Mouse (Mus musculus): ENCODE measurements around the gene Ndufb6. TPM values are rescaled to one million over a fixed set of nuclear protein-coding genes. Genes with fewer than 3 reads are reported as not detected.
"Not testable (repeated sequence)": the region's sequence is repeated elsewhere in the genome, so short reads cannot be mapped to it uniquely, and the experiment has no call there.

Ndufb6 gene
- polyA plus RNA-seq, 1 experiment from 2014 or later: 293 TPM

DNA sequence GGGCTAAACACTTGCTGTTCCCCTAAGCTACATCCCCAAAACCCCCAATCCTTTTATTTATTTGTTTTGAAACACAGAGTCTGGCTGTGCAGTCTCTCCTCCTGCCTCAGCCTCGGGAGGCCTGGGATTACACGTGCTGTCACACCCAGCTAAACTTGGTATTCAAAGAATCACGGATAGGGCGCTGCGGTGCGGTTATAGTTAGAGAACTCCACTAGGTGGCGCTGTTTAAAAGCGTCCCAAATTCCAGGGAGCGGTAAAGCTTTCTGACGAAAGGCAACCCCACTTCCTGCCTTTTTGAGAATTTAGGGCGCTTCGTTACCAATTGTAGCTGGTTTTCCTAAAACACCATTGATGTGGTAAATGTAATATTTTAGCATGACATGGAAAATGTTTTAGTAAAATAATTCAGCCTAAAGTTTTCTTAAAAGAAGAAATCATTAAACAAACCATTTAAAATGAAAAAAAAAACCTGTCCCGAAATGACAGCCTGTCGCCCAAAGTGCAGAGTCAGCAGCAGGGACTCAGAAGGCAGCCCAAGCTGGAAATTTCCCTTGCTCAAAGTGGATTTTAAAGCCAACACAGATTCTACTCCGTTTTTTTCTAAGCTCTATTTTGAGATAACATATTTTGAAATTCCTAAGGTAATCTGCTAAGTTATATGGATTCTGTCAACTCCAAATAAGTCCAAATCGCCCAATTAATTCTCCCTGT is 22.0 kb upstream of the Ndufb6 start:
- Histone ChIP-seq H3K9ac (ENCODE audit: low read length) (no peak overlapping the region), H3K9me3 (ENCODE audit: control insufficient read depth, low read length) (no peaks in the 10 kb centered on the region), H3K27me3 (ENCODE audit: control insufficient read depth, insufficient read depth, low read depth, low read length) (no peaks in the 10 kb centered on the region), H3K4me1 (replicated peaks; ENCODE audit: control insufficient read depth, insufficient read depth, low read length) (no peaks in the 10 kb centered on the region), H3K27ac (ENCODE audit: low read length) (no peak overlapping the region), H3K4me3 (ENCODE audit: low read length) (peak overlapping the region; percentile 29), H3K4me2 (ENCODE audit: low read depth, low read length) (peak overlapping the region; percentile 51), H3K36me3 (ENCODE audit: control insufficient read depth, insufficient read depth, low read length) (no peaks in the 10 kb centered on the region)
- 7% methylated on average over 16 of the region's 16 CpGs for WGBS
- ATAC-seq (ENCODE audit: low read depth): peak; percentile 74

DNA sequence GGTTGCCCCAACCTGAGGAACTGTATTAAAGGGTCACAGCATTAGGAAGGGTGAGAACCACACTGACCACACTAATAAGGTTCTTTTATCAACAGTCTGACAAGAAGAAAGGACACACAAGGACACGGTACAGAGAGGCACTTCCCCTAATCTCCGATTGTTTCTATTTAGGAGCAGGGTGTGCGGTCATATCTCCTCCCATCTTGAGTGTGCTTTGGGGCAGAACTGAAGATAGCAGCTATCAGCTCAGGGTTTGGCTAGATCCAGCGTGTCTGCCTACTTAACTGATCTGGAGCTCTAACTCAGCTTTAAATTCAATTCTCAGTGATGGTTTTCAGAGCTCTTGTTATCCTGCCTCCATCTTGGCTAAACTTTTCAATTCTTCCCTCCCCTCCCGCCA is 19.9 kb upstream of the Ndufb6 start:
- Histone ChIP-seq H3K4me3 (ENCODE audit: low read length) (no peak overlapping the region), H3K9ac (ENCODE audit: low read length) (no peak overlapping the region), H3K27ac (ENCODE audit: low read length) (no peak overlapping the region), H3K9me3 (ENCODE audit: control insufficient read depth, low read length) (no peaks in the 10 kb centered on the region; the same call in 1 of the 2 replicates), H3K36me3 (ENCODE audit: control insufficient read depth, insufficient read depth, low read length) (no peaks in the 10 kb centered on the region), H3K4me2 (ENCODE audit: low read depth, low read length) (no peak overlapping the region), H3K27me3 (ENCODE audit: control insufficient read depth, insufficient read depth, low read depth, low read length) (no peaks in the 10 kb centered on the region), H3K4me1 (replicated peaks; ENCODE audit: control insufficient read depth, insufficient read depth, low read length) (no peaks in the 10 kb centered on the region)
- no peak for ATAC-seq (ENCODE audit: low read depth)
- 57% methylated on average over 5 of the region's 5 CpGs for WGBS

DNA sequence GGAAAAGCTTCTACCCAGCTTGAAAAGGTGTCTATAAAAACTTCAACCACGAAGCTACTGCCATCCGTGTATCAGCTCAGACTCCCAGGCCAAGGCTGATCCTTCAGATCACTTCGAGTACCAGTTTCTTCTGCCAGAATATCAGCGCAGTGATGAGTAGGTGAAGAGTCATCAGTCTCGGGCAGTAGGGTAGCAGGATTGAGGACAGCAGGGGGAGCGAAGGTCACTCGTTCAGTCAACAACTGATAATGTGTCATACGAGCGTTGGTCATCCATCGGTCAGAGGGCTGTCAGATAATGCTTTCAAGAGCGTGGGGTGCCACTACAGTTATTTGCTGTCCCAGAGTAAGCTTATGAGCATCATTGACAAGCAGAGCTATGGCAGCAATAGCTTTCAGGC is 12.3 kb upstream of the Ndufb6 start:
- H3K4me2 ChIP-seq (ENCODE audit: low read depth, low read length); ATAC-seq (ENCODE audit: low read depth); H3K36me3 ChIP-seq (ENCODE audit: control insufficient read depth, insufficient read depth, low read length); H3K9me3 ChIP-seq (ENCODE audit: control insufficient read depth, low read length); H3K27ac ChIP-seq (ENCODE audit: low read length); H3K9ac ChIP-seq (ENCODE audit: low read length); H3K27me3 ChIP-seq (ENCODE audit: control insufficient read depth, insufficient read depth, low read depth, low read length); H3K4me1 ChIP-seq (replicated peaks; ENCODE audit: control insufficient read depth, insufficient read depth, low read length); H3K4me3 ChIP-seq (ENCODE audit: low read length): not testable (repeated sequence)
- WGBS: 86% methylated on average over 11 of the region's 11 CpGs

DNA sequence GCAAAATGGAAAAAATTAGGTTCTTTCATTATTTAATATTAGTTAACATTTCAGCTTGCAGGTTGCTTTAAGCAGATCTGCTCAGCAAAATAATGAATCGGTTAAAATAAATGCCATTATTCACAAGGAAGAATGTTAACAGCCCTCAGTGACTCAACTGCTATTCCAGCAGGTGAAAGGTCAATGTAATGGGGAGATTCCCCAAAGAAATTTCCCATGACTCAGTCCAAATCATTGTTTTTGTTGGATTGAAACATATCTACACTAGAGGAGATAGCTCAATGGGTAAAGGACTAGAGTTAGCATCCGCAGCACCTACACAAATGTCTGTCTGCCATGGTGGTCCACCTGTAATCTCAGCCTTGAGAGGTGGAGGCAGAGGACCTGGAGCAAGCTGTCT is 9.8 kb upstream of the Ndufb6 start:
- no peak for ATAC-seq (ENCODE audit: low read depth)
- H3K4me1 ChIP-seq (replicated peaks; ENCODE audit: control insufficient read depth, insufficient read depth, low read length): no peaks in the 10 kb centered on the region
- H3K27me3 ChIP-seq (ENCODE audit: control insufficient read depth, insufficient read depth, low read depth, low read length): no peaks in the 10 kb centered on the region
- 0 out of 2 replicates have a peak, but pooled peaks cover 2% of the 10 kb centered on the region for H3K9me3 ChIP-seq (ENCODE audit: control insufficient read depth, low read length)
- no peak overlapping the region for H3K4me2 ChIP-seq (ENCODE audit: low read depth, low read length)
- 83% methylated on average over 2 of the region's 2 CpGs for WGBS
- H3K4me3 ChIP-seq (ENCODE audit: low read length): no peak overlapping the region
- no peaks in the 10 kb centered on the region for H3K36me3 ChIP-seq (ENCODE audit: control insufficient read depth, insufficient read depth, low read length)
- no peak overlapping the region for H3K9ac ChIP-seq (ENCODE audit: low read length)
- no peak overlapping the region for H3K27ac ChIP-seq (ENCODE audit: low read length)

DNA sequence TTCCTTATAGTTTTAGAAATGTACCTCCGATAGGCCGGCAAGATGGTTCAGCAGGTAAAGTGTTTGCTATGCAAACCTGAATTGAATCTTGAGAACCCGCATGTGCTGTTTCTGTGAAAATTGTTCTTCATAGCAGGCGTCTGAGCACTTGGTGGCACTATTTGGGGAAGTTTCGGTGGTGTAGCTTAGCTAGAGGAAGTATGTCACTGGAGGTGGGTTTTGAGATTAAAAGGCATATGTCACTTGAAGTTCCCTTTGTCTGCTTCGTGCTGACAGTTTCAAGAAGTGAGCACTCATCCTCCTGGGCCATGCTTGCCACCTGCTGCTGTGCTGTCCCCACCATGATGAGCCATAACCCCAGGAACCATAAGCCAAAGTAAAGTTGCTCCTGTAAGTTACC is 8.2 kb upstream of the Ndufb6 start:
- Histone ChIP-seq H3K4me1 (replicated peaks; ENCODE audit: control insufficient read depth, insufficient read depth, low read length) (no peaks in the 10 kb centered on the region), H3K4me3 (ENCODE audit: low read length) (no peak overlapping the region)
- 52% methylated on average over 6 of the region's 6 CpGs for WGBS

DNA sequence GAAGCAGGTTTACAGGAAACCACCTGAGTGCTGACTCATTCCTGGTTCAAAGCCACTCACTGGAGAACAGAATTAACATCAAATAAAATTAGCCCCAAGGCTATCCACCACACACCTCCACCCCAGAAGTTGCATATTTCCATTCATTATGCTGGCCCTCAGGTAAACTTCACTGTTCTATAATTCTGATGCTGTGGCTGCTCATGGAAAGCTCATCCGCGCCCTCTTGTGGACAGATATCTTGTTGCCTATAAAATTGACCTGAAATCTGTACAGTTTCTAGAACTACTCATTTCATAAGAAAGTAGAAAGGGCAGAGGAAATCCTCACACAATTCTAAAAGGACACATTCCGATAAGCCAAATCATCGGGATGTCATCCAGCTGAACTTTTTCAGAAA is 6.4 kb upstream of the Ndufb6 start:
- no peak overlapping the region for H3K27ac ChIP-seq (ENCODE audit: low read length)
- H3K4me2 ChIP-seq (ENCODE audit: low read depth, low read length): no peak overlapping the region
- 13% methylated on average over 4 of the region's 4 CpGs for WGBS
- H3K27me3 ChIP-seq (ENCODE audit: control insufficient read depth, insufficient read depth, low read depth, low read length): no peaks in the 10 kb centered on the region
- no peaks in the 10 kb centered on the region for H3K4me1 ChIP-seq (replicated peaks; ENCODE audit: control insufficient read depth, insufficient read depth, low read length)
- no peak overlapping the region for H3K4me3 ChIP-seq (ENCODE audit: low read length)
- H3K36me3 ChIP-seq (ENCODE audit: control insufficient read depth, insufficient read depth, low read length): no peaks in the 10 kb centered on the region
- 0 out of 2 replicates have a peak, but pooled peaks cover under 1% of the 10 kb centered on the region for H3K9me3 ChIP-seq (ENCODE audit: control insufficient read depth, low read length)
- H3K9ac ChIP-seq (ENCODE audit: low read length): no peak overlapping the region
- no peak for ATAC-seq (ENCODE audit: low read depth)

More for the DNA sequence above, 8.2 kb upstream of the Ndufb6 start:
- Histone ChIP-seq H3K4me2 (ENCODE audit: low read depth, low read length) (no peak overlapping the region), H3K36me3 (ENCODE audit: control insufficient read depth, insufficient read depth, low read length) (no peaks in the 10 kb centered on the region), H3K27ac (ENCODE audit: low read length) (no peak overlapping the region), H3K9ac (ENCODE audit: low read length) (no peak overlapping the region), H3K9me3 (ENCODE audit: control insufficient read depth, low read length) (0 out of 2 replicates have a peak, but pooled peaks cover 2% of the 10 kb centered on the region), H3K27me3 (ENCODE audit: control insufficient read depth, insufficient read depth, low read depth, low read length) (no peaks in the 10 kb centered on the region)
- no peak for ATAC-seq (ENCODE audit: low read depth)

DNA sequence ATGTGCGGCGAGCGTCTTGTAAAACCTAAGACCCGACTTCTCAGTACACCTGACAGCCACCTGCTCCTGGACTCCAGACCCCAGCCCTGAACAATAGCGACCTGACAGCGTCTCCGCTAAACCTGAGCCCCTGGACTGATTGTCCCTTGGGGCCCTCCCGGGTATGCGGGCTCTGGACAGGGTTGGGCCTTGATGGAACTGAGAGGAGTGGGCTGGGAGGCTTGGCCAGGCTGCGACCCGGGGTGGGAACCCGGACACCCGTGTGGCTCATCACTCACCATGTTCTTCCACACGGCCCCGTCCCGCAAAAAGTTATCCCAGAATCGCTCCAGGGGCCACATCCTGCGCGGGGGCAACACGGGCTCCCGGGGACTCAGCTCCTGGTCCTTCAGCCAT is 343 bp downstream of the Ndufb6 start:
- peak; percentile 51 for ATAC-seq (ENCODE audit: low read depth)
- H3K4me3 ChIP-seq (ENCODE audit: low read length): peak overlapping the region; percentile 99
- H3K4me2 ChIP-seq (ENCODE audit: low read depth, low read length): peak overlapping the region; percentile 96
- WGBS: 0% methylated on average over 21 of the region's 21 CpGs
- peaks cover 9% of the 10 kb centered on the region; the same call in 1 of the 2 replicates for H3K36me3 ChIP-seq (ENCODE audit: control insufficient read depth, insufficient read depth, low read length)
- H3K4me1 ChIP-seq (replicated peaks; ENCODE audit: control insufficient read depth, insufficient read depth, low read length): peaks cover 9% of the 10 kb centered on the region; the same call in 1 of the 2 replicates
- H3K27ac ChIP-seq (ENCODE audit: low read length): peak overlapping the region; percentile 85
- peak overlapping the region; percentile 95 for H3K9ac ChIP-seq (ENCODE audit: low read length)
- H3K9me3 ChIP-seq (ENCODE audit: control insufficient read depth, low read length): no peaks in the 10 kb centered on the region
- H3K27me3 ChIP-seq (ENCODE audit: control insufficient read depth, insufficient read depth, low read depth, low read length): no peaks in the 10 kb centered on the region

DNA sequence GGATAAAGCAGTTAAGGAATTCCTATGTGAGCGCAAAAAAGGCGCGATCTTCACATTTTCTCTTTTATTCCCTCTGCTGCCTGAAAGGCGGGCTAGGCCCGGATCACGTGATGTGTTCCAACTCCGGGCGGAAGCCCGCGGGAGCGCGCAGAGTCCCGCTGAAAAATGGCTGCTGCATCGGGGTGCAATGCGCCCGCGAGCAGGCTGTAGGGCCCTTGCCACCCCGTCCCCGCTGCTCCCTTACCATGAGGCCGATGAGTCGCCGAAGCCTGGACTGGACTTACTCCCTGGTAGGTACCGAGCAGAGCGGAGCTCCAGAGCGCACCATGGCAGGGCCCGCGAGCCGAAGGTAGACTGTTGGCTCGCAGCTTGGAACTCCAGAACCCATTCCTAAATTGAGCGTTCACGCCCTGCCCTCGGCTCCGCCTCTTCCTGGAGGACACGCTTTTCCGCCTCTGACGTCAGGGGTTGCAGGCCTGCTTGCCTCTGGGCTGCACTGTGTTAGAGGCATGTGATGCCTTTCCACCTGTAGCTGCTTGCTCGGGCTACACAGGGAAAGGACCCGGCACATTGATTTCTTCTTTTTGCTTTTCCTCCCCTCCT is 9.7 kb downstream of the Ndufb6 start, which contains the start of the genes Smim27 and Topors:
Smim27 (plus strand) TSS at position 150 of the 603 bp plus-strand sequence.
Topors (minus strand) TSS at position 421 of the 603 bp plus-strand sequence.
- peaks cover 9% of the 10 kb centered on the region for H3K36me3 ChIP-seq (ENCODE audit: control insufficient read depth, insufficient read depth, low read length)
- H3K4me3 ChIP-seq (ENCODE audit: low read length): peak within 1 kb of the TSS; percentile 90
- peak within 1 kb of the TSS; percentile 95 for H3K9ac ChIP-seq (ENCODE audit: low read length)
- peaks cover 16% of the 10 kb centered on the region for H3K4me1 ChIP-seq (replicated peaks; ENCODE audit: control insufficient read depth, insufficient read depth, low read length)
- peak within 1 kb of the TSS; percentile 90 for H3K4me2 ChIP-seq (ENCODE audit: low read depth, low read length)
- H3K27ac ChIP-seq (ENCODE audit: low read length): peak within 1 kb of the TSS; percentile 95
- under 1% methylated on average over 38 of the region's 38 CpGs for WGBS
- no peaks in the 10 kb centered on the region for H3K9me3 ChIP-seq (ENCODE audit: control insufficient read depth, low read length)
- peak; percentile 96 for ATAC-seq (ENCODE audit: low read depth)
- no peaks in the 10 kb centered on the region for H3K27me3 ChIP-seq (ENCODE audit: control insufficient read depth, insufficient read depth, low read depth, low read length)

DNA sequence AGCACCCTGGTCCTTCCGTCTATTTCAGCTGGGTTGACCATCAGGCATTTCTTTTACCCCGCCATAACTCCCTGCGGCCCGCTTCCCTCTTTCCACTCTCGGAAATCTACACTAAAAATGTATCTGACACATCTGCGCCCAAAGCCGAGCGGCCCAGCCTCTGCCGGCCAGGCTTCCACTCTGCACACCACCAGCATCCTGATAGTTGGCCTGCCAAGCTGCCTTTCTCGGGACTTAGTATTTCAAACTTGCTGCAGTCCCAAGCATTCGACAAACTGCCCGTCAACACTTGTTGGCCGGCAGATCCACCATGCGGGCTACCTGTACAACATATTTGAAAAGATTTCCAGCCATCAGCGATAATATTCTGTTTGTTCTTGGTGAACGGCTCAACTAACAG is 10.4 kb downstream of the Ndufb6 start:
- H3K9ac ChIP-seq (ENCODE audit: low read length): peak overlapping the region; percentile 95
- under 1% methylated on average over 16 of the region's 16 CpGs for WGBS
- peak overlapping the region; percentile 90 for H3K4me3 ChIP-seq (ENCODE audit: low read length)
- no peaks in the 10 kb centered on the region for H3K27me3 ChIP-seq (ENCODE audit: control insufficient read depth, insufficient read depth, low read depth, low read length)
- peak overlapping the region; percentile 95 for H3K27ac ChIP-seq (ENCODE audit: low read length)
- peaks cover 16% of the 10 kb centered on the region for H3K4me1 ChIP-seq (replicated peaks; ENCODE audit: control insufficient read depth, insufficient read depth, low read length)
- H3K9me3 ChIP-seq (ENCODE audit: control insufficient read depth, low read length): no peaks in the 10 kb centered on the region
- H3K36me3 ChIP-seq (ENCODE audit: control insufficient read depth, insufficient read depth, low read length): peaks cover 9% of the 10 kb centered on the region
- ATAC-seq (ENCODE audit: low read depth): peak; percentile 4; the same call in 1 of the 2 replicates
- H3K4me2 ChIP-seq (ENCODE audit: low read depth, low read length): peak overlapping the region; percentile 90

Data from lung, embryonic 16.5 days (tissue).